Mouse (Mus musculus): ENCODE measurements around the gene Wnt16. TPM values are rescaled to one million over a fixed set of nuclear protein-coding genes. Genes with fewer than 3 reads are reported as not detected.

The Wnt16 gene
- polyA plus RNA-seq, 1 experiment from 2014 or later, result 0.08 TPM

- Histone ChIP-seq H3K27ac (ENCODE audit: low read depth, low read length) (0 out of 2 replicates have a peak overlapping the region, but pooled peaks have one; percentile 2), H3K9ac (ENCODE audit: low read depth, low read length) (no peak overlapping the region), H3K27me3 (replicated peaks; ENCODE audit: control insufficient read depth, insufficient read depth, low read length) (no peaks in the 10 kb centered on the region), H3K36me3 (ENCODE audit: control insufficient read depth, insufficient read depth) (0 out of 2 replicates have a peak, but pooled peaks cover 8% of the 10 kb centered on the region), H3K9me3 (ENCODE audit: control insufficient read depth) (no peaks in the 10 kb centered on the region), H3K4me1 (replicated peaks; ENCODE audit: control insufficient read depth, insufficient read depth, low read length) (peaks cover 3% of the 10 kb centered on the region; the same call in 1 of the 2 replicates), H3K4me3 (ENCODE audit: low read depth, low read length) (no peak overlapping the region), H3K4me2 (replicated peaks; ENCODE audit: low read depth) (no peak overlapping the region)
- TF ChIP-seq CTCF (IDR thresholded peaks at IDR 0.05; ENCODE audit: low read depth), result no peak
- WGBS, result 63% methylated on average over 13 of the region's 13 CpGs
- ATAC-seq, result peak; percentile 26; the same call in 1 of the 2 replicates
Observed at GRCm38 (mm10) chr6:22330169-22330960, 42.3 kb downstream of the Wnt16 start.

DNA sequence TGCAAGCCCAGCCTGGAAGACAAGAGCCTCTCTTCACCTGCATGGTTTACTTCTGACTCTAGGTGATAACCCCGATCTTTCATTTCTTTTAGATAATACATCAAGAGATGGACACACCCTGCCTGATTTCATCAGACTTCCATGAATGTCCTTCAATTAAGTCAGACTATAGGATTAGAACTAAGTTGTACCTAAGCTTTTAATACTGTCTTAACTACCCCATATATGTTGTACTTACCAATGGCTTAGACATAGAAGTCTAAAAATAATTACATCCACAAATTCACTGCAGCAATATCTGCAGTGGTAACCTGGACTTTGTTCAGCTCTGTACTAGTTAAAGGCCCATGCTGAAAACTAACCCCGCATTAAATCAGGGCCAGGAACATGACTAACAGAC lies 44.5 kb downstream of the Wnt16 start:
- no peak for TF ChIP-seq CTCF (IDR thresholded peaks at IDR 0.05; ENCODE audit: low read depth)
- 0 out of 2 replicates have a peak, but pooled peaks cover 8% of the 10 kb centered on the region for H3K36me3 ChIP-seq (ENCODE audit: control insufficient read depth, insufficient read depth)
- ATAC-seq, result no peak; the same call in 1 of the 2 replicates
- H3K4me1 ChIP-seq (replicated peaks; ENCODE audit: control insufficient read depth, insufficient read depth, low read length), result no peaks in the 10 kb centered on the region
- no peaks in the 10 kb centered on the region for H3K9me3 ChIP-seq (ENCODE audit: control insufficient read depth)
- H3K27me3 ChIP-seq (replicated peaks; ENCODE audit: control insufficient read depth, insufficient read depth, low read length), result no peaks in the 10 kb centered on the region
- WGBS, result 52% methylated on average over 2 of the region's 2 CpGs
- H3K27ac ChIP-seq (ENCODE audit: low read depth, low read length), result peak overlapping the region; percentile 29; the same call in 1 of the 2 replicates
- H3K9ac ChIP-seq (ENCODE audit: low read depth, low read length), result no peak overlapping the region
- no peak overlapping the region for H3K4me2 ChIP-seq (replicated peaks; ENCODE audit: low read depth)
- H3K4me3 ChIP-seq (ENCODE audit: low read depth, low read length), result no peak overlapping the region

- Histone ChIP-seq H3K4me1 (replicated peaks; ENCODE audit: control insufficient read depth, insufficient read depth, low read length) (peaks cover 7% of the 10 kb centered on the region; the same call in 1 of the 2 replicates), H3K27ac (ENCODE audit: low read depth, low read length) (peak overlapping the region; percentile 84), H3K27me3 (replicated peaks; ENCODE audit: control insufficient read depth, insufficient read depth, low read length) (no peaks in the 10 kb centered on the region), H3K9me3 (ENCODE audit: control insufficient read depth) (no peaks in the 10 kb centered on the region), H3K4me3 (ENCODE audit: low read depth, low read length) (no peak overlapping the region), H3K36me3 (ENCODE audit: control insufficient read depth, insufficient read depth) (no peaks in the 10 kb centered on the region), H3K9ac (ENCODE audit: low read depth, low read length) (no peak overlapping the region), H3K4me2 (replicated peaks; ENCODE audit: low read depth) (peak overlapping the region; percentile 25; the same call in 1 of the 2 replicates)
- peak; percentile 97 for ATAC-seq
- 48% methylated on average over 15 of the region's 15 CpGs for WGBS
- TF ChIP-seq CTCF (IDR thresholded peaks at IDR 0.05; ENCODE audit: low read depth), result no peak
Observed at GRCm38 (mm10) chr6:22339763-22340542, 51.9 kb downstream of the Wnt16 start.

GRCm38 (mm10) chr6:22340779-22341178 lies 52.8 kb downstream of the Wnt16 start:
- WGBS, result 85% methylated on average over 14 of the region's 14 CpGs

DNA sequence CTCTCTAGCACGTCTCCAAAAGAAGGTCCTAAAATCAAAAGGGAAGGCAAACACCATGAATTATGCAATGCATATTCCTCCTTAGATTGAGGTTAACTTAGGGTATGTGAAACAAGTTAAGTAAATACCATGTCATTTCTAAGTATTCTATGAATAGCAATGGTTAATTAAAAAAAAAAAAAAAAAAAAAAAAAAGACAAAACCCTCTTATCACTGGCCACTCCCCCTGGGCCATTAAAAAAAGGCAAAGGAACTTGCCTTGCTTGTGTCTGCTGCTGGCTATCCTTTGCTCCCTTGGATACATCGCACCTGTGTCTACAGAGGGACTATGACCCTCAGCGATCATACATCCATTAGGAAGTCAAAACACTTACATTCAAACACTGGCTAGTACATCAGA lies 55.3 kb downstream of the Wnt16 start:
- peaks cover 7% of the 10 kb centered on the region for H3K4me1 ChIP-seq (replicated peaks; ENCODE audit: control insufficient read depth, insufficient read depth, low read length)
- H3K4me3 ChIP-seq (ENCODE audit: low read depth, low read length), result no peak overlapping the region
- peak; percentile 29; the same call in 1 of the 2 replicates for ATAC-seq
- no peak overlapping the region for H3K9ac ChIP-seq (ENCODE audit: low read depth, low read length)
- no peaks in the 10 kb centered on the region for H3K27me3 ChIP-seq (replicated peaks; ENCODE audit: control insufficient read depth, insufficient read depth, low read length)
- no peaks in the 10 kb centered on the region for H3K9me3 ChIP-seq (ENCODE audit: control insufficient read depth)
- H3K36me3 ChIP-seq (ENCODE audit: control insufficient read depth, insufficient read depth), result no peaks in the 10 kb centered on the region
- TF ChIP-seq CTCF (IDR thresholded peaks at IDR 0.05; ENCODE audit: low read depth), result no peak
- WGBS, result 38% methylated on average over 3 of the region's 3 CpGs
- H3K27ac ChIP-seq (ENCODE audit: low read depth, low read length), result no peak overlapping the region; the same call in 1 of the 2 replicates
- 0 out of 2 replicates have a peak overlapping the region, but pooled peaks have one; percentile 37 for H3K4me2 ChIP-seq (replicated peaks; ENCODE audit: low read depth)

More at GRCm38 (mm10) chr6:22340779-22341178, 52.8 kb downstream of the Wnt16 start:
- no peak overlapping the region for H3K9ac ChIP-seq (ENCODE audit: low read depth, low read length)
- no peaks in the 10 kb centered on the region for H3K9me3 ChIP-seq (ENCODE audit: control insufficient read depth)
- no peak for TF ChIP-seq CTCF (IDR thresholded peaks at IDR 0.05; ENCODE audit: low read depth)
- peaks cover 7% of the 10 kb centered on the region; the same call in 1 of the 2 replicates for H3K4me1 ChIP-seq (replicated peaks; ENCODE audit: control insufficient read depth, insufficient read depth, low read length)
- H3K4me3 ChIP-seq (ENCODE audit: low read depth, low read length), result no peak overlapping the region
- no peaks in the 10 kb centered on the region for H3K36me3 ChIP-seq (ENCODE audit: control insufficient read depth, insufficient read depth)
- peak overlapping the region; percentile 61 for H3K27ac ChIP-seq (ENCODE audit: low read depth, low read length)
- no peak overlapping the region for H3K4me2 ChIP-seq (replicated peaks; ENCODE audit: low read depth)
- no peak for ATAC-seq
- no peaks in the 10 kb centered on the region for H3K27me3 ChIP-seq (replicated peaks; ENCODE audit: control insufficient read depth, insufficient read depth, low read length)

- peak overlapping the region; percentile 57; the same call in 1 of the 2 replicates for H3K27ac ChIP-seq (ENCODE audit: low read depth, low read length)
- peaks cover 7% of the 10 kb centered on the region for H3K4me1 ChIP-seq (replicated peaks; ENCODE audit: control insufficient read depth, insufficient read depth, low read length)
- no peaks in the 10 kb centered on the region for H3K36me3 ChIP-seq (ENCODE audit: control insufficient read depth, insufficient read depth)
- no peak overlapping the region for H3K9ac ChIP-seq (ENCODE audit: low read depth, low read length)
- TF ChIP-seq CTCF (IDR thresholded peaks at IDR 0.05; ENCODE audit: low read depth), result no peak
- no peak overlapping the region for H3K4me3 ChIP-seq (ENCODE audit: low read depth, low read length)
- ATAC-seq, result no peak
- peak overlapping the region; percentile 44 for H3K4me2 ChIP-seq (replicated peaks; ENCODE audit: low read depth)
- no peaks in the 10 kb centered on the region for H3K9me3 ChIP-seq (ENCODE audit: control insufficient read depth)
- H3K27me3 ChIP-seq (replicated peaks; ENCODE audit: control insufficient read depth, insufficient read depth, low read length), result no peaks in the 10 kb centered on the region
- WGBS, result 69% methylated on average over 6 of the region's 6 CpGs
Observed at GRCm38 (mm10) chr6:22343706-22344105, 55.7 kb downstream of the Wnt16 start.

Data from intestine, postnatal 0 days (tissue).